Mouse (Mus musculus) spleen, postnatal 36 days (tissue): ENCODE measurements at regions not wholly inside any gene's neighbourhood (a gene's known extent, or its start where the extent isn't known, plus 50 kb on each side); places are given as distances from the start of the nearest gene placed in this dataset.

Experiments used
- DNase-seq, 2 experiments: peaks; one replicate each; pipeline ENCODE4 v3.0.0; 2022; ENCODE audit warnings: low spot score in 2 of 2, mixed read lengths in 1 of 2

GRCm38 (mm10) chr3:146337429-146337828 lies 67.0 kb upstream of the Ssx2ip start:
- no peak for DNase-seq

- no peak for DNase-seq
Measured at GRCm38 (mm10) chr3:146337861-146338281, 66.6 kb upstream of the Ssx2ip start.

GRCm38 (mm10) chr3:146338445-146338844 lies 66.0 kb upstream of the Ssx2ip start:
- no peak for DNase-seq

GRCm38 (mm10) chr3:146340316-146341055 lies 64.0 kb upstream of the Ssx2ip start:
- DNase-seq, result no peak

- DNase-seq, result no peak
Measured at GRCm38 (mm10) chr3:146341652-146342340, 62.6 kb upstream of the Ssx2ip start.

- DNase-seq, result no peak
Measured at GRCm38 (mm10) chr3:146342727-146343126, 61.7 kb upstream of the Ssx2ip start.

- DNase-seq, result peak; percentile 8 to 12
Measured at GRCm38 (mm10) chr3:146343649-146344401, 60.6 kb upstream of the Ssx2ip start.

- DNase-seq, result no peak
Measured at GRCm38 (mm10) chr3:146344402-146345025, 59.9 kb upstream of the Ssx2ip start.

- peak; percentile 7 to 15 for DNase-seq
Measured at GRCm38 (mm10) chr3:146345308-146345780, 59.1 kb upstream of the Ssx2ip start.

- DNase-seq, result no peak
Measured at GRCm38 (mm10) chr3:146345946-146346345, 58.5 kb upstream of the Ssx2ip start.

GRCm38 (mm10) chr3:146347311-146347710 lies 57.1 kb upstream of the Ssx2ip start:
- no peak for DNase-seq

- no peak for DNase-seq
Measured at GRCm38 (mm10) chr3:146348921-146349320, 55.5 kb upstream of the Ssx2ip start.

GRCm38 (mm10) chr3:146349393-146349792 lies 55.0 kb upstream of the Ssx2ip start:
- DNase-seq, result no peak

- DNase-seq, result no peak
Measured at GRCm38 (mm10) chr3:146350126-146350525, 54.3 kb upstream of the Ssx2ip start.

- DNase-seq, result no peak
Measured at GRCm38 (mm10) chr3:146351468-146351867, 53.0 kb upstream of the Ssx2ip start.

- DNase-seq, result peak; percentile 6 to 15
Measured at GRCm38 (mm10) chr3:146352187-146352586, 52.3 kb upstream of the Ssx2ip start.

- no peak for DNase-seq
Measured at GRCm38 (mm10) chr3:146353961-146354360, 50.5 kb upstream of the Ssx2ip start.
